Mouse (Mus musculus) layer of hippocampus, postnatal 36 days (tissue): ENCODE results near the gene Ifrd2. TPM values are rescaled to one million over a fixed set of nuclear protein-coding genes. Genes with fewer than 3 reads are reported as not detected.
"Not testable (repeated sequence)": the region's sequence is repeated elsewhere in the genome, so short reads cannot be mapped to it uniquely, and the experiment has no call there.

Experiments used
- DNase-seq, 2 experiments: peaks; one replicate each; pipeline ENCODE4 v3.0.0; 2022
- total RNA-seq, 2 experiments: library from RNA; stranded (reverse); gene quantifications; 2 replicates each; pipeline ENCODE4 v1.2.3; 2021

Gene Ifrd2
- total RNA-seq, 2 experiments from 2014 or later = 11.2 to 13.8 TPM

- DNase-seq = no peak
Observed at GRCm38 (mm10) chr9:107551890-107552355, 35.5 kb upstream of the Ifrd2 start.

- DNase-seq = no peak
Observed at GRCm38 (mm10) chr9:107552690-107553393, 34.6 kb upstream of the Ifrd2 start.

GRCm38 (mm10) chr9:107553541-107554318, 33.7 kb upstream of the Ifrd2 start:
- DNase-seq = no peak

GRCm38 (mm10) chr9:107554319-107554825, 33.1 kb upstream of the Ifrd2 start:
- peak; percentile 91 for DNase-seq

GRCm38 (mm10) chr9:107555031-107555457, 32.4 kb upstream of the Ifrd2 start:
- DNase-seq = no peak

- DNase-seq = no peak
Observed at GRCm38 (mm10) chr9:107555701-107556100, 31.7 kb upstream of the Ifrd2 start.

- DNase-seq = no peak
Observed at GRCm38 (mm10) chr9:107556346-107556745, 31.1 kb upstream of the Ifrd2 start.

- DNase-seq = peak; percentile 94 to 95
Observed at GRCm38 (mm10) chr9:107563029-107563581, 24.3 kb upstream of the Ifrd2 start, which contains the start of gene Tusc2. TSS of gene Tusc2 (plus strand) at chr9:107563255.

- DNase-seq = not testable (repeated sequence)
Observed at GRCm38 (mm10) chr9:107565556-107565955, 21.9 kb upstream of the Ifrd2 start.

GRCm38 (mm10) chr9:107566041-107566709, 21.3 kb upstream of the Ifrd2 start:
- peak in 1 of 2 experiments; percentile 55 for DNase-seq

GRCm38 (mm10) chr9:107566855-107567254, 20.6 kb upstream of the Ifrd2 start:
- DNase-seq = no peak

- DNase-seq = no peak
Observed at GRCm38 (mm10) chr9:107567702-107568319, 19.6 kb upstream of the Ifrd2 start, which contains the start of gene Hyal2. TSS of gene Hyal2 (plus strand) at chr9:107567945.

GRCm38 (mm10) chr9:107568331-107569261, 18.8 kb upstream of the Ifrd2 start:
- DNase-seq = peak; percentile 80 to 81

- DNase-seq = no peak
Observed at GRCm38 (mm10) chr9:107569270-107569669, 18.2 kb upstream of the Ifrd2 start.

GRCm38 (mm10) chr9:107570016-107570415, 17.4 kb upstream of the Ifrd2 start:
- DNase-seq = no peak

- DNase-seq = no peak
Observed at GRCm38 (mm10) chr9:107570845-107571244, 16.6 kb upstream of the Ifrd2 start.

GRCm38 (mm10) chr9:107571534-107572326, 15.7 kb upstream of the Ifrd2 start:
- no peak for DNase-seq

GRCm38 (mm10) chr9:107572327-107572662, 15.1 kb upstream of the Ifrd2 start:
- DNase-seq = no peak

- not testable (repeated sequence) for DNase-seq
Observed at GRCm38 (mm10) chr9:107573774-107574173, 13.7 kb upstream of the Ifrd2 start.
